Mouse (Mus musculus) neural tube, embryonic 14.5 days (tissue): ENCODE results near the gene BC048562. TPM values are rescaled to one million over a fixed set of nuclear protein-coding genes. Genes with fewer than 3 reads are reported as not detected.

Experiments used
- polyA plus RNA-seq: library from polyadenylated mRNA; unstranded; fragments of >200 nt; fragmentation: Nextera tagmentation; extraction: Ambion mirVana; gene quantifications from 2 replicates; pipeline ENCODE4 v1.2.1, GENCODE M21; 2014

The BC048562 gene
- polyA plus RNA-seq, 1 experiment from 2014 or later, result not detected

Other genes starting within 250 kb of the BC048562 start
- gene Bsn, start 246.1 kb upstream of the BC048562 start, polyA plus RNA-seq, result 16.0 and 17.9 TPM in 2 replicates
- 58.6 and 74.6 TPM in 2 replicates for gene Dag1, start 172.5 kb upstream of the BC048562 start, polyA plus RNA-seq
- gene Nicn1, start 146.1 kb upstream of the BC048562 start, polyA plus RNA-seq, result 130 and 165 TPM in 2 replicates
- 24.7 and 27.9 TPM in 2 replicates for gene Amt, start 139.6 kb upstream of the BC048562 start, polyA plus RNA-seq
- 151 and 173 TPM in 2 replicates for gene Rhoa, start 130.4 kb upstream of the BC048562 start, polyA plus RNA-seq
- gene Tcta, start 130.3 kb upstream of the BC048562 start, polyA plus RNA-seq, result 55.2 and 60.8 TPM in 2 replicates
- 463 and 504 TPM in 2 replicates for gene Gpx1, start 97.6 kb upstream of the BC048562 start, polyA plus RNA-seq
- 130 and 149 TPM in 2 replicates for gene Usp4, start 88.6 kb upstream of the BC048562 start, polyA plus RNA-seq
- gene 1700102P08Rik, start 43.7 kb upstream of the BC048562 start, polyA plus RNA-seq, result 2.1 and 2.5 TPM in 2 replicates
- 1.7 and 1.8 TPM in 2 replicates for gene Ccdc36, start 8.0 kb upstream of the BC048562 start, polyA plus RNA-seq
- 50.4 and 55.1 TPM in 2 replicates for gene Ccdc71, start 24.0 kb downstream of the BC048562 start, polyA plus RNA-seq
- 49.8 and 63.3 TPM in 2 replicates for gene Klhdc8b, start 25.1 kb downstream of the BC048562 start, polyA plus RNA-seq
- 8.3 and 15.3 TPM in 2 replicates for gene Lamb2, start 43.3 kb downstream of the BC048562 start, polyA plus RNA-seq
- 66.1 and 73.0 TPM in 2 replicates for gene Usp19, start 54.1 kb downstream of the BC048562 start, polyA plus RNA-seq
- gene Qars, start 71.2 kb downstream of the BC048562 start, polyA plus RNA-seq, result 69.3 and 75.6 TPM in 2 replicates
- gene Qrich1, start 80.3 kb downstream of the BC048562 start, polyA plus RNA-seq, result 122 and 138 TPM in 2 replicates
- 105 and 119 TPM in 2 replicates for gene Impdh2, start 123.8 kb downstream of the BC048562 start, polyA plus RNA-seq
- 81.7 and 96.8 TPM in 2 replicates for gene Ndufaf3, start 131.0 kb downstream of the BC048562 start, polyA plus RNA-seq
- 257 and 258 TPM in 2 replicates for gene Dalrd3, start 133.4 kb downstream of the BC048562 start, polyA plus RNA-seq
- gene Wdr6, start 142.3 kb downstream of the BC048562 start, polyA plus RNA-seq, result 206 and 229 TPM in 2 replicates
- gene P4htm, start 161.2 kb downstream of the BC048562 start, polyA plus RNA-seq, result 31.0 and 37.3 TPM in 2 replicates
- 37.7 and 45.2 TPM in 2 replicates for gene Arih2, start 212.9 kb downstream of the BC048562 start, polyA plus RNA-seq
- 24.0 and 34.8 TPM in 2 replicates for gene Slc25a20, start 225.6 kb downstream of the BC048562 start, polyA plus RNA-seq